Comparison of ENCODE assay signal across 8 mouse cellular contexts in genomic region chr7:135641698-135642507, GRCm38 (mm10).
A peak's percentile ranks its signal among the peaks of the same experiment; 100 is the strongest.
DNase-seq lines count a peak whose midpoint lies in the region; ATAC-seq and TF ChIP-seq lines count a peak whose summit lies in the region.

No protein-coding gene starts in this region.

- no peak overlapping the region for H3K4me3 ChIP-seq in heart, postnatal 0 days (ENCODE audit: low read depth, low read length)
- H3K4me3 ChIP-seq in E14TG2a.4 (replicated peaks; ENCODE audit: low read length) = peak overlapping the region; percentile 49; the same call in 1 of the 2 replicates
- H3K4me3 ChIP-seq in cerebellum, adult 2 months (replicated peaks; ENCODE audit: insufficient read depth, low read depth, low read length) = peak overlapping the region; percentile 13
- no peak overlapping the region for H3K4me3 ChIP-seq in midbrain, embryonic 11.5 days (ENCODE audit: low read depth, low read length)

- TF ChIP-seq POLR2A in cerebellum, adult 2 months (IDR thresholded peaks at IDR 0.05; ENCODE audit: borderline replicate concordance, insufficient read depth, low read length) = no peak

- peak; percentile 65 for TF ChIP-seq CTCF in heart, postnatal 0 days (IDR thresholded peaks at IDR 0.05; ENCODE audit: low read depth)
- TF ChIP-seq CTCF in E14TG2a.4 (conservative IDR thresholded peaks at IDR 0.05; ENCODE audit: low read length) = peak; percentile 70
- peak; percentile 73 for TF ChIP-seq CTCF in cerebellum, adult 2 months (IDR thresholded peaks at IDR 0.05; ENCODE audit: borderline replicate concordance, insufficient read depth, low read depth, low read length)

- no peaks in the 10 kb centered on the region for H3K9me3 ChIP-seq in heart, postnatal 0 days (replicated peaks; ENCODE audit: control insufficient read depth, low read length)
- no peaks in the 10 kb centered on the region for H3K9me3 ChIP-seq in E14TG2a.4 (ENCODE audit: low read length)
- no peaks in the 10 kb centered on the region for H3K9me3 ChIP-seq in midbrain, embryonic 11.5 days (ENCODE audit: control insufficient read depth, low read length)

- 60% methylated on average over 14 of the region's 14 CpGs for WGBS in heart, postnatal 0 days
- 27% methylated on average over 14 of the region's 14 CpGs for WGBS in cerebellum, adult 2 months
- WGBS in midbrain, embryonic 11.5 days = 62% methylated on average over 14 of the region's 14 CpGs

- no peak for TF ChIP-seq EP300 in heart, postnatal 0 days (IDR thresholded peaks at IDR 0.05; ENCODE audit: low read depth)

- no peak overlapping the region for H3K4me2 ChIP-seq in heart, postnatal 0 days (ENCODE audit: low read depth, low read length)
- no peak overlapping the region for H3K4me2 ChIP-seq in midbrain, embryonic 11.5 days

- H3K27me3 ChIP-seq in heart, postnatal 0 days (ENCODE audit: control insufficient read depth, insufficient read depth, low read length) = no peaks in the 10 kb centered on the region
- peaks cover 29% of the 10 kb centered on the region for H3K27me3 ChIP-seq in E14TG2a.4 (ENCODE audit: insufficient read depth, low read length)
- H3K27me3 ChIP-seq in cerebellum, adult 2 months (ENCODE audit: control insufficient read depth, insufficient read depth, low read length) = no peaks in the 10 kb centered on the region
- no peaks in the 10 kb centered on the region for H3K27me3 ChIP-seq in midbrain, embryonic 11.5 days (ENCODE audit: control insufficient read depth, insufficient read depth, low read length)

- no peak for ATAC-seq in heart, postnatal 0 days (ENCODE audit: insufficient read depth, low read depth)
- ATAC-seq in frontal cortex, adult (ENCODE audit: low TSS enrichment) = peak; percentile 85
- peak; percentile 59; the same call in 1 of the 2 replicates for ATAC-seq in midbrain, embryonic 11.5 days (ENCODE audit: low FRiP score)

- H3K27ac ChIP-seq in heart, postnatal 0 days (ENCODE audit: low read depth) = no peak overlapping the region
- no peak overlapping the region for H3K27ac ChIP-seq in cerebellum, adult 2 months (ENCODE audit: insufficient read depth, low read length)
- no peak overlapping the region for H3K27ac ChIP-seq in midbrain, embryonic 11.5 days (ENCODE audit: low read depth, low read length)

- no peaks in the 10 kb centered on the region for H3K36me3 ChIP-seq in heart, postnatal 0 days (replicated peaks; ENCODE audit: control insufficient read depth, insufficient read depth, low read length)
- no peaks in the 10 kb centered on the region for H3K36me3 ChIP-seq in E14TG2a.4 (ENCODE audit: insufficient read depth, low read length)
- no peaks in the 10 kb centered on the region for H3K36me3 ChIP-seq in midbrain, embryonic 11.5 days (ENCODE audit: control insufficient read depth, insufficient read depth, low read length)

- no peak overlapping the region for H3K9ac ChIP-seq in heart, postnatal 0 days (replicated peaks; ENCODE audit: low read depth, low read length)
- H3K9ac ChIP-seq in midbrain, embryonic 11.5 days (ENCODE audit: low read length) = no peak overlapping the region

- DNase-seq in heart, postnatal 0 days (ENCODE audit: low spot score) = no peak
- DNase-seq in heart, adult 8-10 months (ENCODE audit: low spot score) = no peak
- DNase-seq in cerebellum, adult 2 months = peak; percentile 67 to 74
- DNase-seq in layer of hippocampus, postnatal 10 days (ENCODE audit: low spot score in 2 of 2) = peak; percentile 71 to 76
- peak; percentile 87 for DNase-seq in midbrain, embryonic 11.5 days (ENCODE audit: low spot score, missing footprints)
- peak; percentile 71 for DNase-seq in thymus, postnatal 14 days

- no peaks in the 10 kb centered on the region for H3K4me1 ChIP-seq in heart, postnatal 0 days (ENCODE audit: control insufficient read depth, insufficient read depth)
- H3K4me1 ChIP-seq in E14TG2a.4 (replicated peaks; ENCODE audit: low read depth, low read length) = peaks cover 24% of the 10 kb centered on the region
- peaks cover 16% of the 10 kb centered on the region for H3K4me1 ChIP-seq in cerebellum, adult 2 months (ENCODE audit: control insufficient read depth, insufficient read depth, low read length)
- no peaks in the 10 kb centered on the region for H3K4me1 ChIP-seq in midbrain, embryonic 11.5 days (ENCODE audit: control insufficient read depth, insufficient read depth, low read length)

Comparison
In these comparisons a context has a peak if more than half of its experiments do, and no peak if none do; other contexts are left out.
1. DNase-seq: peak in cerebellum, adult 2 months (2 of 2), layer of hippocampus, postnatal 10 days (2 of 2), midbrain, embryonic 11.5 days (single experiment) and thymus, postnatal 14 days (single experiment); none in heart, postnatal 0 days (single experiment) and heart, adult 8-10 months (single experiment).
2. H3K4me3 ChIP-seq: peak in E14TG2a.4 (single experiment) and cerebellum, adult 2 months (single experiment); none in heart, postnatal 0 days (single experiment) and midbrain, embryonic 11.5 days (single experiment).
3. Peak in every context shown above with its lines, with median percentiles within 50 percentile points of each other: CTCF ChIP-seq.